Mouse (Mus musculus) heart, embryonic 10.5 days (tissue): ENCODE measurements around the gene Cdon. TPM values are rescaled to one million over a fixed set of nuclear protein-coding genes. Genes with fewer than 3 reads are reported as not detected.

Experiments
- DNase-seq: peaks from one replicate; pipeline ENCODE4 v3.0.0-alpha.2; 2017; ENCODE audit warnings: low spot score
- H3K27ac ChIP-seq: fragments of 300-500 bp; sonication (generic); 2 replicates; pipeline ENCODE4 v1.5.1; 2016; ENCODE audit warnings: mild to moderate bottlenecking
- H3K27me3 ChIP-seq: fragments of 300-500 bp; sonication (generic); 2 replicates; pipeline ENCODE4 v1.6.1; 2016; ENCODE audit warnings: mild to moderate bottlenecking; ENCODE audit not compliant: poor library complexity, insufficient read depth, severe bottlenecking
- H3K36me3 ChIP-seq: fragments of 300-500 bp; sonication (generic); 2 replicates; pipeline ENCODE4 v1.6.1; 2016; ENCODE audit warnings: mild to moderate bottlenecking, moderate library complexity
- H3K4me1 ChIP-seq: fragments of 300-500 bp; sonication (generic); 2 replicates; pipeline ENCODE4 v1.6.1; 2016; ENCODE audit warnings: mild to moderate bottlenecking
- H3K4me3 ChIP-seq: fragments of 300-500 bp; sonication (generic); 2 replicates; pipeline ENCODE4 v1.5.1; 2016; ENCODE audit warnings: mild to moderate bottlenecking, moderate library complexity
- H3K9me3 ChIP-seq: fragments of 300-500 bp; sonication (generic); 2 replicates; pipeline ENCODE4 v1.6.1; 2016; ENCODE audit warnings: mild to moderate bottlenecking, moderate library complexity
- WGBS: fragments of 180-500 bp; shearing (Covaris S2); methylation state at CpG from one replicate; pipeline ENCODE4 v1.1.7; 2016; 5-methylcytosine and 5-hydroxymethylcytosine counted together
- polyA plus RNA-seq: library from polyadenylated mRNA; unstranded; fragments of >200 nt; fragmentation: Nextera tagmentation; extraction: Ambion mirVana; gene quantifications from 2 replicates; pipeline ENCODE4 v1.2.1, GENCODE M21; 2016

Gene Cdon
- polyA plus RNA-seq, 1 experiment from 2014 or later = 6.2 TPM

DNA sequence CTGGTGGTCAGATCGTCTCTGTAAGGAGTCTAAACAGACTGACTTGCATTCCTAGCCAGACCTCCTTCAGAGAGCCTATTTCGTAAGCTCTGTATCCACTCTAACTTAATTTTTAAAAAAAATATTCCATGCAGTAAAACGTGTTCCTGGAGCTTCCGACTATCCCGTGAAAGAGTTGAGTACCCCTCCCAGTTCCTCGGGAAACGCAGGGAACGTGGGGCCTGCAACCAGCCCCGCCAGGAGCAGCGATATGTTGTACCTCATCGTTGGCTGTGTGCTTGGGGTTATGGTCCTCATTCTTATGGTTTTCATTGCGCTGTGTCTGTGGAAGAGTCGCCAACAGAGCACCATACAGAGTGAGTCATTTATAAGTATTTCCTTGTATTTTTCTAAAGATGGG, 65.7 kb downstream of the Cdon start:
- Histone ChIP-seq H3K9me3 (no peaks in the 10 kb centered on the region), H3K4me1 (0 out of 2 replicates have a peak, but pooled peaks cover 4% of the 10 kb centered on the region), H3K27ac (no peak overlapping the region), H3K36me3 (peaks cover 51% of the 10 kb centered on the region), H3K27me3 (no peaks in the 10 kb centered on the region), H3K4me3 (no peak overlapping the region)
- no peak for DNase-seq
- 83% methylated on average over 13 of the region's 13 CpGs for WGBS

DNA sequence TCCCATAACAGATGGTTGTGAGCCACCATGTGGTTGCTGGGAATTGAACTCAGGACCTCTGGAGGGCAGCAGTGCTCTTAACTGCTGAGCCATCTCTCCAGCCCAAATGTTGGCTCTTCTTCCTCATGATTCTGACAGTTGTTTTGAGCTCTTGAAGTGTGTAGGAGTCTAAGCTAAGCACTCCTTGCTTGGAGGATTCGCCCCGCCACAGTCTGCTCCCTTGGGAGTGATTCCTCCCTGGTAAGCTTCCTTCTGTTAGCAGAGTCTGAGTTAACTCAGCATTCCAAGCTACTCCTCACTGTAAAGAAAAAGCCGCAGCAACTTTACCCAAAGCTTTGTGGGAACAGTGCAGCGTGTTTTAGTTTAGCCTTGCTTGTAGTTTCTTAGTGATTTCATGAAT, 67.6 kb downstream of the Cdon start:
- Histone ChIP-seq H3K9me3 (no peaks in the 10 kb centered on the region), H3K4me1 (no peaks in the 10 kb centered on the region), H3K4me3 (no peak overlapping the region), H3K36me3 (peaks cover 50% of the 10 kb centered on the region), H3K27ac (no peak overlapping the region), H3K27me3 (no peaks in the 10 kb centered on the region)
- DNase-seq = no peak
- WGBS = 83% methylated on average over 4 of the region's 4 CpGs

DNA sequence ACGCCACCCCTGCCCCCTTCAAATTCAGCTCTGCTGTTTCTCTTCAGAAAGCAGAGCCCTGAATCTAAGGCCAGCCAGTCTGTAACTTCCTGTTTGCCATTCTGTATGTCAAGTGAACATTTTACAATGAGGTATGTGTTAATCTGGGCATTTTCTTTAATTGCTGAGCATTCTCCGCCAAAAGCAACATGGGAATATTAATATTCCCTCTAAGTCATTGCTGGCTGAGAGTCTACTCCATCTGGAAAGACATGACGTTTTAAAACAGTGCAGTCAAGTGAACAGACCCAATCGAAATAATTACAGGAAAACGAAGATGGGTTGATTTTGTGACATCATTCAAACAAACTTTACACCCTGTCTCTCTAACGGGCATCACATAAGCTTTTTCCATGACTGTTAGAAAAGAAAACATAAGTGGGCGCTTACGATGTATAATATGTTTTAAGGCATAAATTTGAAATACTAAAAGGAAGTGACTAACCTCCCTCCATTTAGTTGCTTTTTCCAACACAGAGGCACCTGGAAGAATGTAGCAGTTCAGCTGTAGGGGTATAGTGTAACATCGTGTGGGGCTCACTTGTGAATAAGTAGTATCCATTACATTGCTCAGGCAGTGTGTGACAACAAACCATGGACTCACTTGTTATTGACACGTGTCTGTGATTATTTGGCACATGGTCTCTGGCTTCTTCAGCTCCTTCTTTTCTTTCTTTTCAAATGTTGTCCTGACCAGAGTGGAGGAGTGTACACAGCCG, 70.4 kb downstream of the Cdon start:
- H3K4me3 ChIP-seq = no peak overlapping the region
- DNase-seq = no peak
- no peaks in the 10 kb centered on the region for H3K9me3 ChIP-seq
- WGBS = 85% methylated on average over 11 of the region's 11 CpGs
- no peak overlapping the region for H3K27ac ChIP-seq
- peaks cover 9% of the 10 kb centered on the region; the same call in 1 of the 2 replicates for H3K4me1 ChIP-seq
- peaks cover 30% of the 10 kb centered on the region for H3K36me3 ChIP-seq
- no peaks in the 10 kb centered on the region for H3K27me3 ChIP-seq

DNA sequence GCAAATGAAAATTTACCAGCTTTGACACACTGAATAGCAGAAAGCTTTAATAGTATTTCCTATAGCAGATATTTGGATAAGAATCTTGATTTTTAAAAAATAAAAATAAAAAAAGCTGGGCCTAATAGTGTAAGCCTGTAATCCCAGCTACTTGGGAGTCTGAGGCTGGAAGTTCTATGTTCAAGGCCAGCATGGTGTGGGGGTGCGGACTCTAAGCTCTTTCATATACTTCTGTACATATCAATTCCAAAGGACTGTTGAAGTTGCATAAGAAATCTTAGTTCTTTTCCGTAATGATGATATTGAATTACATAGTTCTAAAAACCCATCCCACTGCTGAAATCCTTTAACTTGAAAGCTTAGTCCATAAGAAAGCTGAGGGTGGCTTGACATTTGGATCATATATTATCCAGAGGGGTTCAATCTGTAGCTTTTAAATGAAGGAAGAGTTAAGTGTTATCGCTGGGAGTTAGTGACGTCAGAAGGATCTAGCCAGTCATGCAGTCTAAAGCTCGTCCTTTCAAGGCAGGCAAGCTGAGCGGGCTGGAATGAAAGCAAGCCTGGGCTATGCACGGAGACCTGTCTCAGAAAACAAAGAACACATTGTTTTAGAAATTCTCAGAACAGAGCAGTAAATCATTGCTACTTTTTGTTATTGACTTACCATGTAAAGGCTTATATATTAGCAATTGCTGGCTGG, 72.3 kb downstream of the Cdon start:
- Histone ChIP-seq H3K4me3 (no peak overlapping the region), H3K4me1 (peaks cover 9% of the 10 kb centered on the region; the same call in 1 of the 2 replicates), H3K27ac (no peak overlapping the region), H3K27me3 (no peaks in the 10 kb centered on the region), H3K9me3 (no peaks in the 10 kb centered on the region), H3K36me3 (peaks cover 20% of the 10 kb centered on the region; the same call in 1 of the 2 replicates)
- 69% methylated on average over 7 of the region's 7 CpGs for WGBS
- DNase-seq = no peak

DNA sequence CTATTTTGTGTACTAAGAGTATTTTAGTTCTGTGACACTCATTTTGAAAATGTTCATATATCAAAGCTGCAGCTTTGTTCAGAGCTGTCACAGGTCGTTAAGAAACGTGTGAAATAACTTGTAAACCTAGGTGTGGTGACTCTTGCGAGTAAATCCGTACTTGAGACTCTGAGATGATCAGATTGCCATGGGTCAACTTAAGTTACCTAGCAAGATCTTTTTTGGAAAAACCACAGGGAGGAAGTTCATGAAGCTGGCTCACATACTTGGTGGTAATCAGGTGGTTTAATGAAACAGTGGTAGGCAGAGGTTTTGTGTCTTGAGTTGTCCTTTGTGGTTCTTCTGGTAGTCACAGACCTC, 72.8 kb downstream of the Cdon start:
- 77% methylated on average over 4 of the region's 4 CpGs for WGBS
- Histone ChIP-seq H3K4me1 (peaks cover 9% of the 10 kb centered on the region; the same call in 1 of the 2 replicates), H3K27me3 (no peaks in the 10 kb centered on the region), H3K4me3 (no peak overlapping the region), H3K27ac (no peak overlapping the region), H3K36me3 (peaks cover 21% of the 10 kb centered on the region; the same call in 1 of the 2 replicates), H3K9me3 (no peaks in the 10 kb centered on the region)
- DNase-seq = no peak

DNA sequence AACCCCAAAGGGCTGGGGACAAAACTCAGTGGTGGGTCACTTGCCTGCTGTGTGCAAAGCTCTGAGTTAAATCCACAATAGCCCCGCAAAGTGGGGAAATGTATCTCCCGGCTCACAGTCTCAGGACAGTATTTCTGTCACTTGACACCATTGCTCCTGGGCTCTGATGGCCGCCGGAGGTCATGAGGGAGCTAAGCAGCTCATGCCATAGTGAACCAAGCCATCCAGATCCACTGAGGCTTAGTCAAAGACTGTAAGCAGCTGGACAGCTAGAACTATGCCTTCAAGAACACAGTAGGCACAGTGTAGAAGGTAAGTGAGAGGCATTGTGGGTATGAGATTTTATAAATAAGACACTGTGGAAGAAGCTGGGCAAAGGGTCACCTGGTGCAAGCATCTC, 74.0 kb downstream of the Cdon start:
- Histone ChIP-seq H3K27ac (no peak overlapping the region), H3K4me3 (no peak overlapping the region), H3K36me3 (peaks cover 21% of the 10 kb centered on the region; the same call in 1 of the 2 replicates), H3K4me1 (peaks cover 9% of the 10 kb centered on the region; the same call in 1 of the 2 replicates), H3K9me3 (no peaks in the 10 kb centered on the region), H3K27me3 (no peaks in the 10 kb centered on the region)
- DNase-seq = no peak
- WGBS = 40% methylated on average over 4 of the region's 4 CpGs

DNA sequence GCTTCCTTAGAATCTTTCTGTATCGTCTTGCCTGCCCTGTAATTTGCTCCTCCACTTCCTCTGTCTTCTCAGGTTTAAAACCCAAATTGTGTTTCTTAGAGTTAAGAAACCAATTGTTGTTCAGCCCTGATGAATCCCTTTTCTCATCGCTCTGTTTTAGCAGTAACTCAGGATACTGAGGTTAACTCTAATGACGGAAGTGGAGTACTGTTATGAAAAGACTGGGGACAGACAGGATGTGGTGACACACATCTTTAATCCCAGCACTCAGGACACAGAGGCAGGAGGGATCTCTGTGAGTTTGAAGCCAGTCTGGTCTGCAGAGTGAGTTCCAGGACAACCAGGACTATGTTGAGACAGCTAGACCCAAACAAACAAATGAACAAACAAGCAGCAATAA, 74.5 kb downstream of the Cdon start:
- H3K27ac ChIP-seq = no peak overlapping the region
- H3K4me3 ChIP-seq = no peak overlapping the region
- H3K36me3 ChIP-seq = peaks cover 25% of the 10 kb centered on the region; the same call in 1 of the 2 replicates
- DNase-seq = no peak
- 70% methylated on average over 3 of the region's 3 CpGs for WGBS
- no peaks in the 10 kb centered on the region for H3K9me3 ChIP-seq
- peaks cover 9% of the 10 kb centered on the region; the same call in 1 of the 2 replicates for H3K4me1 ChIP-seq
- no peaks in the 10 kb centered on the region for H3K27me3 ChIP-seq

DNA sequence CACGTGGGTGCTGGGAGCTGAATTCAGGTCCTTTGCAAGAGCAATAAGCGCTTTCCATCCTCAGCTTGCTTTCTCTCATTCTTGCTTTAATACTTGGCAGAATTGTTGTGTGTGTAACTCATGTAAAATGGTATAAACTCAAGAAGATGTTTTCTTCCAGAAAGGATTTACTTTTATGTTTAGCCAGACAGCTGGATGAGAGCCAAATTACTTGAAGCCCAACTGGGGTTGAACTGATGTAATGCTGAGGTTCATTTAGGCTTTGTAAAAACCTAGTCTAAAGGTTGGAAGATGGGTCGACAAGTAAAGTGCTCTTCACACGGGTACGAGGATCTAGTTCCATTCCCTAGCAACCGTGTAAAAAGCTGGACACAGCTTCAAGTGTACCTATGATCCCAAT, 79.0 kb downstream of the Cdon start:
- H3K9me3 ChIP-seq = no peaks in the 10 kb centered on the region
- DNase-seq = no peak
- H3K4me1 ChIP-seq = peaks cover 2% of the 10 kb centered on the region; the same call in 1 of the 2 replicates
- H3K36me3 ChIP-seq = peaks cover 43% of the 10 kb centered on the region; the same call in 1 of the 2 replicates
- H3K27ac ChIP-seq = no peak overlapping the region
- WGBS = 87% methylated on average over 6 of the region's 6 CpGs
- no peak overlapping the region for H3K4me3 ChIP-seq
- no peaks in the 10 kb centered on the region for H3K27me3 ChIP-seq

DNA sequence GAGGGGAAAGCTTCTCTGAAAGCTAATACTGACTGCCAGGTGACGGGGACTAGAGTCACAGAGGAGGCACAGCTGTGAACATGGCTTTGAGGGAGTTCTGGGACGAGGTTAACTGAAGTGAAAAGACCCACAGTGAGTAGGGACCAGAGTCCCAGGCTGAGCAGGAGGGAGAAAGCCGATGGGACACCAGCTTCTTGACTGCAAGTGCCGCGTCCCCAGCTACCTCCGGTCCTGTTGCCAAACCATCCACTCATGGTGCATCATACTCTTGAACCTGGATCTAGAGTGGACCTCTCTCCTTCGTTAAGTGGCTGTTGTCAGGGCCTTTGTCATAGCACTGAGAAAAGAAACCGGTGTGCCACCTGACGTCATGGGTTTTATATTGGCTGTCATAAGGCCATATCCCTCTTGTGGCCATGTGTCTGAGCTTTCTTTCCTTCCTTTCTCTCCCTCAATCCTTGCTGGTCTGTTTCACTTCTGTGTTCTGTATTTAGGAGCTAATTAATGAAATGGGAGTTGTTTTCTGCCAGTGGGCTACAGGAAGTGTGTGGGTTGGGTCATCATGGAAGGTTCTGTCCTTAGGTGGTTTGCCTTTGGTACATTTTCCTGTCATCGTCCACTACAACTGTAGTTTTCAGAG, 81.6 kb downstream of the Cdon start:
- Histone ChIP-seq H3K4me1 (peaks cover 7% of the 10 kb centered on the region), H3K27ac (no peak overlapping the region), H3K4me3 (no peak overlapping the region), H3K36me3 (peaks cover 47% of the 10 kb centered on the region; the same call in 1 of the 2 replicates), H3K27me3 (no peaks in the 10 kb centered on the region), H3K9me3 (no peaks in the 10 kb centered on the region)
- 88% methylated on average over 10 of the region's 10 CpGs for WGBS
- DNase-seq = no peak

DNA sequence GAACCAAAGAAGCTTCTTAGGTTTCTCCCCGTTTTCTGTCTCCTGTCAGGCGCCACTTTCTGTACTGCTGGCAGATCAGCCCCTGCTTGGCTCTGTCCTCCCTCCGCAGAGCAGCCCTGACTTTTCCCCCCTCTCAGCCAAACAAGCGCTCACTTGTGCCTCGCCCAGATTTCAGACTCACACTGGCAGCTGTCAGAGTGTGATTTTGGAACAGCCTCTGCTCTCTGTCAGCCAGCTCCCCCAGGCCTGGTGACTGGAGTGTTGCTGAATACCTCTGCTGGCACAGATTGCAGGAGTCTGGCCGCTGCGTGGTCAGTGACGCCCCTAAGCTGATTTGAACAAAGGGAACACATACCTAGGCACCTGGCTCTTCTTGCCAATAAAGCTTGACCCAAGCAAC, 87.3 kb downstream of the Cdon start:
- H3K27ac ChIP-seq = peak overlapping the region; percentile 49; the same call in 1 of the 2 replicates
- WGBS = 22% methylated on average over 8 of the region's 8 CpGs
- peaks cover 17% of the 10 kb centered on the region; the same call in 1 of the 2 replicates for H3K36me3 ChIP-seq
- no peak overlapping the region for H3K4me3 ChIP-seq
- H3K9me3 ChIP-seq = no peaks in the 10 kb centered on the region
- peaks cover 24% of the 10 kb centered on the region for H3K4me1 ChIP-seq
- peaks cover 13% of the 10 kb centered on the region for H3K27me3 ChIP-seq
- peak; percentile 84 for DNase-seq

DNA sequence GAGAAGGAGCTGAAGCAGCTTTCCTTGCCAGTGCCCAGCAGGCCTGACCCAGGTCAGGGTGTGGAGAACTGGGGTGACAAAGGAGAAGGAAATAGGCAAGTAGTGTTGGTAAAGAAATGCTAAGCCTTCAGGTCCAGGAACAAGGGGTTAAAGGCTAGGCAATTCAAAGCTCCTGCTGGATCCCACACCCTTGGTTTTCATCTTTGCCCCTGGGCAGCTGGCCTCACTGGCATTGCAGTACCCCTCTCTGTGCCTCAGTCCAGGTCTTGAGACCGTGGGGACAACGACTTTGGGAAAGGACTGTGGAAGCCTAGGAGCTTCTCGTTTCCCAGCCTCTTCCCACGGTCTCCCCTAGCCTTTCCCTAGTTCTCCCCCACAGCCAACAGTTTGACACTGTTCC, 93.0 kb downstream of the Cdon start:
- H3K27me3 ChIP-seq = peaks cover 21% of the 10 kb centered on the region
- 0 out of 2 replicates have a peak, but pooled peaks cover 2% of the 10 kb centered on the region for H3K4me1 ChIP-seq
- 87% methylated on average over 4 of the region's 4 CpGs for WGBS
- H3K9me3 ChIP-seq = no peaks in the 10 kb centered on the region
- no peak overlapping the region for H3K4me3 ChIP-seq
- H3K27ac ChIP-seq = no peak overlapping the region
- no peaks in the 10 kb centered on the region for H3K36me3 ChIP-seq
- DNase-seq = no peak

DNA sequence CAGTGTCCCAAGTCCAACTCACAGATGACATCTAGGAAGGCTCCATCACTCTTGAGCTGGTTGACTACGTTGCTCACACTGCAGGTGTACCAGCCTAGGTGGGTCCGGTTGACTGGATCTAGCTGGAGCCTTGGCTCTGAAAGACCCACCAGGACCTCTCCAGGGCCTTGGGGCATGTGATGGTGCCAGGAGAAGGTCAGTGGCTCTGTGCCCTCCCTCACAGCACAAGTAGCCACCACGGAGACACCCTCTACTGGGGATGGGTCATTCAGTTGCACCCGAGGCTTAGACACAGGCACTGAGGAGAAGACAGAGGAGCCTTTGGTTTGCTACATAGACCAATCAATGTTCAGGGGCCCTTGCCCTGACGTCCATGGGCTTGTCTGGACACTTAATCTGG, 95.3 kb downstream of the Cdon start:
- Histone ChIP-seq H3K36me3 (no peaks in the 10 kb centered on the region), H3K4me1 (no peaks in the 10 kb centered on the region), H3K9me3 (no peaks in the 10 kb centered on the region), H3K27ac (no peak overlapping the region), H3K4me3 (no peak overlapping the region), H3K27me3 (peaks cover 21% of the 10 kb centered on the region)
- WGBS = 75% methylated on average over 5 of the region's 5 CpGs
- no peak for DNase-seq

DNA sequence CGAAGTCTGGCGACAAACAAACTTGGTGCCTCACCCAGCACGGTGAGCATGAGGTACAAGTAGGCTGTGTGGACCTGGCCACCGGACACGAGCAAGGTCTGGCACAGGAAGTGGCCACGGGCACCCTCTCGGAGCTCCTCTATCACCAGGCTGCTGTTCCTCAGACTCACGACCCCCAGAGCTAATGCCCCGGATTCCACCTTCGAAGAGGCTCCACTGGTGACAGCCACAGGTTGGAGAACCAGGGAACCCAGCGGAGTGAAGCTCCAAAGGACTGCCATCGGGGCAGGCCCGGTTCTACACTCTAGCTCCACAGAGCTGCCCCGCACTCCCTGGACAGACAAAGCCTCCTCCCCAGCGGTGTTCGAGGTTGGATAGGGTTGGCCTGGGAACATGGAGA, 95.8 kb downstream of the Cdon start:
- no peaks in the 10 kb centered on the region for H3K9me3 ChIP-seq
- WGBS = 86% methylated on average over 16 of the region's 16 CpGs
- no peaks in the 10 kb centered on the region for H3K36me3 ChIP-seq
- H3K27me3 ChIP-seq = peaks cover 16% of the 10 kb centered on the region
- DNase-seq = no peak
- H3K27ac ChIP-seq = no peak overlapping the region
- H3K4me3 ChIP-seq = no peak overlapping the region
- H3K4me1 ChIP-seq = no peaks in the 10 kb centered on the region
